Mouse (Mus musculus): Measurements from ENCODE around the gene Khdrbs2. TPM values are rescaled to one million over a fixed set of nuclear protein-coding genes. Genes with fewer than 3 reads are reported as not detected.

Gene Khdrbs2
- polyA plus RNA-seq, 1 experiment from 2014 or later: 5.3 TPM

- Histone ChIP-seq H3K36me3 (ENCODE audit: control insufficient read depth, insufficient read depth, low read length) (no peaks in the 10 kb centered on the region), H3K4me2 (ENCODE audit: low read length) (no peak overlapping the region), H3K27me3 (replicated peaks; ENCODE audit: control insufficient read depth, insufficient read depth, low read length) (no peaks in the 10 kb centered on the region), H3K9ac (ENCODE audit: low read length) (no peak overlapping the region), H3K9me3 (ENCODE audit: control insufficient read depth, low read length) (no peaks in the 10 kb centered on the region), H3K4me3 (ENCODE audit: low read depth, low read length) (no peak overlapping the region), H3K27ac (ENCODE audit: low read depth) (no peak overlapping the region), H3K4me1 (replicated peaks; ENCODE audit: control insufficient read depth, insufficient read depth, low read length) (no peaks in the 10 kb centered on the region)
- no peak for ATAC-seq (replicated peaks; ENCODE audit: low FRiP score, low TSS enrichment, low read depth)
- WGBS: 74% methylated on average over 1 of the region's 1 CpGs
- no peak for DNase-seq (ENCODE audit: low spot score)
Observed at GRCm38 (mm10) chr1:32294702-32295101, 122.2 kb downstream of the Khdrbs2 start.

DNA sequence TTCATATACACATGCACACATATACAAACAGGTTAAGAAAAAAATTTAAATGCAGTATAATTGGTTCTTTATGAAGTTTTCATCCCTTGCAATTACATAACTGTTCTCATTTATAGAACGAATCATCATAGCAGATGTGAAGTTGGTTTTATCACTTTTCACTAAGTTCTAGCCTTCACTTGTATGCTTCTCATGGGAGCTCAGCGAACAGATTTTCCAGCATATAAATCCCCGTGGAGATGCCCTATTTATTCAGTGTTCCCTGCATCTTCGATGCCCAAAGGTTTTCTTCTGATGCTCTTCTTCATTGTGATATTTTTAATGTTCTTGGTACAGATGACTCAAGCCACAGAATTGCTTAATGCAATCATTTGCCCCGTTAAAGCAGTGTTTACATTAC, 128.9 kb downstream of the Khdrbs2 start:
- no peaks in the 10 kb centered on the region for H3K9me3 ChIP-seq (ENCODE audit: control insufficient read depth, low read length)
- H3K4me1 ChIP-seq (replicated peaks; ENCODE audit: control insufficient read depth, insufficient read depth, low read length): no peaks in the 10 kb centered on the region
- WGBS: 58% methylated on average over 5 of the region's 5 CpGs
- H3K4me2 ChIP-seq (ENCODE audit: low read length): no peak overlapping the region
- ATAC-seq (replicated peaks; ENCODE audit: low FRiP score, low TSS enrichment, low read depth): no peak
- no peak overlapping the region for H3K4me3 ChIP-seq (ENCODE audit: low read depth, low read length)
- H3K27ac ChIP-seq (ENCODE audit: low read depth): no peak overlapping the region
- H3K9ac ChIP-seq (ENCODE audit: low read length): no peak overlapping the region
- DNase-seq (ENCODE audit: low spot score): no peak
- no peaks in the 10 kb centered on the region for H3K36me3 ChIP-seq (ENCODE audit: control insufficient read depth, insufficient read depth, low read length)
- H3K27me3 ChIP-seq (replicated peaks; ENCODE audit: control insufficient read depth, insufficient read depth, low read length): no peaks in the 10 kb centered on the region

DNA sequence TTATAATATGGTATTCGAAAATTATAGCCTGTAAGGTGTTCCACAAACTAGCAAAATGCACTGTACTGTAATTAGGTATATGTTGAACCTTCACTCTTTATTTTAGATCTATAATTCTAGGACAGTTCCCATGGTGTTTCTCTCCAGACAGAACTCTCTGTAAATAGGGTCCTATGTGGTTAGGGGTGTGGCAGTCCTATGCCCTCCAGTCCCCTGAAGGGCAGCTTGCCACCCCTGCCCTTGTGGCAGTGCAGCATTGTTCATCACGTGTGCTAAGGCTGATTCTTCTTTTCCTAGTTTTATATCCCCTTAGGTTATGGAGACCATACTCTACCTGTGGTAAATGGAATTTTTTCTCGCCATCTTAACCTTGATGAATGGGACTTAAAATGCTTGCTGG, 136.6 kb downstream of the Khdrbs2 start:
- ATAC-seq (replicated peaks; ENCODE audit: low FRiP score, low TSS enrichment, low read depth) (no peak), DNase-seq (ENCODE audit: low spot score) (no peak)
- Histone ChIP-seq H3K9me3 (ENCODE audit: control insufficient read depth, low read length) (no peaks in the 10 kb centered on the region), H3K36me3 (ENCODE audit: control insufficient read depth, insufficient read depth, low read length) (no peaks in the 10 kb centered on the region), H3K9ac (ENCODE audit: low read length) (no peak overlapping the region), H3K27me3 (replicated peaks; ENCODE audit: control insufficient read depth, insufficient read depth, low read length) (no peaks in the 10 kb centered on the region), H3K27ac (ENCODE audit: low read depth) (no peak overlapping the region), H3K4me3 (ENCODE audit: low read depth, low read length) (no peak overlapping the region), H3K4me2 (ENCODE audit: low read length) (no peak overlapping the region), H3K4me1 (replicated peaks; ENCODE audit: control insufficient read depth, insufficient read depth, low read length) (no peaks in the 10 kb centered on the region)
- WGBS: 70% methylated on average over 3 of the region's 3 CpGs

GRCm38 (mm10) chr1:32309637-32310036, 137.1 kb downstream of the Khdrbs2 start:
- Histone ChIP-seq H3K36me3 (ENCODE audit: control insufficient read depth, insufficient read depth, low read length) (no peaks in the 10 kb centered on the region), H3K4me1 (replicated peaks; ENCODE audit: control insufficient read depth, insufficient read depth, low read length) (no peaks in the 10 kb centered on the region), H3K27me3 (replicated peaks; ENCODE audit: control insufficient read depth, insufficient read depth, low read length) (no peaks in the 10 kb centered on the region), H3K4me3 (ENCODE audit: low read depth, low read length) (no peak overlapping the region), H3K9ac (ENCODE audit: low read length) (no peak overlapping the region), H3K4me2 (ENCODE audit: low read length) (no peak overlapping the region), H3K9me3 (ENCODE audit: control insufficient read depth, low read length) (no peaks in the 10 kb centered on the region), H3K27ac (ENCODE audit: low read depth) (no peak overlapping the region)
- DNase-seq (ENCODE audit: low spot score) (no peak), ATAC-seq (replicated peaks; ENCODE audit: low FRiP score, low TSS enrichment, low read depth) (no peak)

DNA sequence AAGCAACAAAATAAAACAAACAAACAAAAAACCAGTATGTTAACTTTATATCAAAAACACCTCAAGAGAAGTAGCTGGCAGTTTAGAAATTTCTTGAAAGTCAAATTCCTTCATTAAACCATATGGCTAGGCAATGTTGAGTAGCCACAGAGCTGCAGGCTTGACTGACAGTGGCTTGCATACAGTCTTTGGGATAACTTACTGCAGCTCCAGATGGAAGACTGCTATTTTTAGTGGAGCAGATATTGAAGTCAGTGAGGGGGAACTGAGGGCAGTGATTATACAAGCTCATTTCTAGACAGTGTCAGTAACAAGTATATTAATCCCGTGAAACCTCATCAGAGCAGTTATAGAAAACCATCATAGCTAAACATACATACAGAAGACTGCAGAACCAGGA, 166.6 kb downstream of the Khdrbs2 start:
- no peaks in the 10 kb centered on the region for H3K36me3 ChIP-seq (ENCODE audit: control insufficient read depth, insufficient read depth, low read length)
- WGBS: 97% methylated on average over 1 of the region's 1 CpGs

GRCm38 (mm10) chr1:32347538-32347937, 175.0 kb downstream of the Khdrbs2 start:
- ATAC-seq (replicated peaks; ENCODE audit: low FRiP score, low TSS enrichment, low read depth) (no peak), DNase-seq (ENCODE audit: low spot score) (no peak)
- H3K27ac ChIP-seq (ENCODE audit: low read depth): no peak overlapping the region
- H3K36me3 ChIP-seq (ENCODE audit: control insufficient read depth, insufficient read depth, low read length): no peaks in the 10 kb centered on the region
- no peak overlapping the region for H3K4me2 ChIP-seq (ENCODE audit: low read length)
- 86% methylated on average over 2 of the region's 2 CpGs for WGBS
- H3K4me3 ChIP-seq (ENCODE audit: low read depth, low read length): no peak overlapping the region
- no peaks in the 10 kb centered on the region for H3K27me3 ChIP-seq (replicated peaks; ENCODE audit: control insufficient read depth, insufficient read depth, low read length)
- H3K9me3 ChIP-seq (ENCODE audit: control insufficient read depth, low read length): no peaks in the 10 kb centered on the region
- no peaks in the 10 kb centered on the region for H3K4me1 ChIP-seq (replicated peaks; ENCODE audit: control insufficient read depth, insufficient read depth, low read length)
- no peak overlapping the region for H3K9ac ChIP-seq (ENCODE audit: low read length)

More for the DNA sequence above, 166.6 kb downstream of the Khdrbs2 start:
- Histone ChIP-seq H3K9me3 (ENCODE audit: control insufficient read depth, low read length) (no peaks in the 10 kb centered on the region), H3K4me3 (ENCODE audit: low read depth, low read length) (no peak overlapping the region), H3K4me2 (ENCODE audit: low read length) (no peak overlapping the region), H3K27me3 (replicated peaks; ENCODE audit: control insufficient read depth, insufficient read depth, low read length) (no peaks in the 10 kb centered on the region), H3K27ac (ENCODE audit: low read depth) (no peak overlapping the region), H3K4me1 (replicated peaks; ENCODE audit: control insufficient read depth, insufficient read depth, low read length) (no peaks in the 10 kb centered on the region), H3K9ac (ENCODE audit: low read length) (no peak overlapping the region)
- no peak for DNase-seq (ENCODE audit: low spot score)
- ATAC-seq (replicated peaks; ENCODE audit: low FRiP score, low TSS enrichment, low read depth): no peak

DNA sequence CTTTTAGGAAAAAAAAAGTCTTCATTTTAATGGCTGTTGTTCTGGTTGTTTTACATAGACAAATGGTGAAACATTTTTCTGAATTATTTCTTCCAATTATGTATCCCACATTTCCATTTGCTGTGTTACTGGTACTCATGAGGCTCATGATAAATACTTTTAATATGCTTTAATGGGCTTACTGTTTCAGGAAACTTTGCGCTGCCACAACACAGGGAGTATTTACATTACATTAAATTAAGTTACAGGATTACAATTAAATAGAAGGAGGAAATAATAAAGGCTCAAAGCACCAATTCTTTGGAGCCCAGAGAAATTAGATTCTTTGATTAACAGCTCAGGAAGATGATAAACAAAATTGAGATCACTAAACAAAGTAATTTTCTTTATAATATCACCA, 179.6 kb downstream of the Khdrbs2 start:
- Histone ChIP-seq H3K4me2 (ENCODE audit: low read length) (no peak overlapping the region), H3K9ac (ENCODE audit: low read length) (no peak overlapping the region), H3K4me3 (ENCODE audit: low read depth, low read length) (no peak overlapping the region), H3K27ac (ENCODE audit: low read depth) (no peak overlapping the region), H3K4me1 (replicated peaks; ENCODE audit: control insufficient read depth, insufficient read depth, low read length) (no peaks in the 10 kb centered on the region), H3K36me3 (ENCODE audit: control insufficient read depth, insufficient read depth, low read length) (no peaks in the 10 kb centered on the region), H3K27me3 (replicated peaks; ENCODE audit: control insufficient read depth, insufficient read depth, low read length) (no peaks in the 10 kb centered on the region), H3K9me3 (ENCODE audit: control insufficient read depth, low read length) (no peaks in the 10 kb centered on the region)
- ATAC-seq (replicated peaks; ENCODE audit: low FRiP score, low TSS enrichment, low read depth): no peak
- no peak for DNase-seq (ENCODE audit: low spot score)
- WGBS: 82% methylated on average over 1 of the region's 1 CpGs

DNA sequence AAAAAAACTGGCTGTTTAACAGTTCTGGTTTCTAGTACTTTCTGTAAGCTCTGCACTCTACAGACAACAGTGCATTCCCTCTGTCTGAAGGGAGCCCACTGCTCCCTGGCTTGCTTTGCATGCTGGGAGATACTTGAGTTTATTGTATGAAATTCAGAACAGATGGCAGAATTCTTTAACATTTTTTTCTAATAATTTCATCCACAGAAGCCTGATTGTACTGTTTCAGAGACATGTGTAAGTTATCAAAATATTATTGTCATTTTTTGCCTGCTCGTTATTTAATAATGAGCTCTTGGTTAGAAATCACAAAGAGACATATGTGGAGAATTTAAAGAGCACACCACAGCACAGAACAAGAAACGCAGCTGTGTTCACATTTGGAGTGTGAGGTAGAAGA, 191.0 kb downstream of the Khdrbs2 start:
- no peak overlapping the region for H3K4me2 ChIP-seq (ENCODE audit: low read length)
- DNase-seq (ENCODE audit: low spot score): no peak
- H3K9me3 ChIP-seq (ENCODE audit: control insufficient read depth, low read length): no peaks in the 10 kb centered on the region
- WGBS: 64% methylated on average over 2 of the region's 2 CpGs
- H3K9ac ChIP-seq (ENCODE audit: low read length): no peak overlapping the region
- no peak for ATAC-seq (replicated peaks; ENCODE audit: low FRiP score, low TSS enrichment, low read depth)
- H3K27ac ChIP-seq (ENCODE audit: low read depth): no peak overlapping the region
- no peak overlapping the region for H3K4me3 ChIP-seq (ENCODE audit: low read depth, low read length)
- no peaks in the 10 kb centered on the region for H3K4me1 ChIP-seq (replicated peaks; ENCODE audit: control insufficient read depth, insufficient read depth, low read length)
- H3K36me3 ChIP-seq (ENCODE audit: control insufficient read depth, insufficient read depth, low read length): no peaks in the 10 kb centered on the region
- H3K27me3 ChIP-seq (replicated peaks; ENCODE audit: control insufficient read depth, insufficient read depth, low read length): no peaks in the 10 kb centered on the region

DNA sequence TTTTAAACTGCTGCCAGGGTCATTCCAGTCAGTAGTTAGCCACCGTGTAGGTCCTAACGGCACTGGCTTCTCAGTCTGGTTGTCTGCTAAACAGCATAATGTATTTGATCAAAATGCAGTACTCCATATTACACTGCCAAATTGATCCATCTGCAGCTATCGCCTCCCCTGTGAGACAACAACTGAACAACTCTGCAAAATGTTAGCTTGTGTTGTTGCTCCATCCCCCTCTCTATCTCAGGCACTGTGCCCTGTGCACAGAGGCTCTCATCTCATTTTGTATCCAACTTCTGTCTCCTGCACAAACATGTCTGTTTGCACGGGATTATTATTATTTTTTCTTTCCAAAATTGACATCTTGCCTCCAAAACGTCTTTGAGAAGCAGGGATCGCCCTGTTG, 225.0 kb downstream of the Khdrbs2 start:
- H3K27ac ChIP-seq (ENCODE audit: low read depth): no peak overlapping the region
- H3K4me2 ChIP-seq (ENCODE audit: low read length): no peak overlapping the region
- DNase-seq (ENCODE audit: low spot score) (no peak), ATAC-seq (replicated peaks; ENCODE audit: low FRiP score, low TSS enrichment, low read depth) (no peak)
- H3K4me3 ChIP-seq (ENCODE audit: low read depth, low read length): no peak overlapping the region
- H3K27me3 ChIP-seq (replicated peaks; ENCODE audit: control insufficient read depth, insufficient read depth, low read length): no peaks in the 10 kb centered on the region
- H3K4me1 ChIP-seq (replicated peaks; ENCODE audit: control insufficient read depth, insufficient read depth, low read length): no peaks in the 10 kb centered on the region
- no peak overlapping the region for H3K9ac ChIP-seq (ENCODE audit: low read length)
- H3K9me3 ChIP-seq (ENCODE audit: control insufficient read depth, low read length): no peaks in the 10 kb centered on the region
- WGBS: 81% methylated on average over 6 of the region's 6 CpGs
- no peaks in the 10 kb centered on the region for H3K36me3 ChIP-seq (ENCODE audit: control insufficient read depth, insufficient read depth, low read length)
